Mouse (Mus musculus): Measurements from ENCODE around the gene Nrxn3. TPM values are rescaled to one million over a fixed set of nuclear protein-coding genes. Genes with fewer than 3 reads are reported as not detected.
A peak's percentile ranks its signal among the peaks of the same experiment; 100 is the strongest.

Gene Nrxn3
- polyA plus RNA-seq, 1 experiment from 2014 or later, result 87.0 TPM

DNA sequence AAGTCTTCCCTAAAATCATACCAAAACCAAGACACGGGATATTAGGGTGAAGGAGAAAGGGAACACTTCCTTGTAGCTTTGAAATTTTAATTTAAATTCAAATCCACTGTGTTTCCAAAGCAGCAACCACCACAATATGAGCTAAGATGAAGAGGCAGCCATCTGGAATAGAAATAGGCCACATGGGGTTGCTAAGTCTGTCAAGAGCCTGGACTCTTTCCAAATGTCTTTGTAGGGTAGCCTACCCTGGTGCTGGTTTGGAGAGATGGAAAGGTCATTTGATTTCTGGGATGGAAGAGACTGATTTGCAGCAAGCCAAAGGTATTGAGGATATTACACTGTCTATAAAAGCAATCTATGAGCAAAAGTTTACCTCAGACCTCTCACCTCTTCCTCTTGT is 539.6 kb downstream of the Nrxn3 start:
- Histone ChIP-seq H3K36me3 (ENCODE audit: control insufficient read depth, insufficient read depth, low read length) (peaks cover 2% of the 10 kb centered on the region; the same call in 1 of the 2 replicates), H3K27me3 (ENCODE audit: control insufficient read depth, insufficient read depth, low read depth, low read length) (no peaks in the 10 kb centered on the region), H3K4me2 (ENCODE audit: low read length) (no peak overlapping the region), H3K9me3 (replicated peaks; ENCODE audit: control insufficient read depth, low read length, poor library complexity, severe bottlenecking) (no peaks in the 10 kb centered on the region), H3K9ac (ENCODE audit: low read depth, low read length) (no peak overlapping the region), H3K4me3 (ENCODE audit: low read depth, low read length) (no peak overlapping the region), H3K4me1 (ENCODE audit: control insufficient read depth, insufficient read depth, low read length) (peaks cover 9% of the 10 kb centered on the region), H3K27ac (ENCODE audit: low read length) (no peak overlapping the region)
- no peak for ATAC-seq
- 70% methylated on average over 1 of the region's 1 CpGs for WGBS

DNA sequence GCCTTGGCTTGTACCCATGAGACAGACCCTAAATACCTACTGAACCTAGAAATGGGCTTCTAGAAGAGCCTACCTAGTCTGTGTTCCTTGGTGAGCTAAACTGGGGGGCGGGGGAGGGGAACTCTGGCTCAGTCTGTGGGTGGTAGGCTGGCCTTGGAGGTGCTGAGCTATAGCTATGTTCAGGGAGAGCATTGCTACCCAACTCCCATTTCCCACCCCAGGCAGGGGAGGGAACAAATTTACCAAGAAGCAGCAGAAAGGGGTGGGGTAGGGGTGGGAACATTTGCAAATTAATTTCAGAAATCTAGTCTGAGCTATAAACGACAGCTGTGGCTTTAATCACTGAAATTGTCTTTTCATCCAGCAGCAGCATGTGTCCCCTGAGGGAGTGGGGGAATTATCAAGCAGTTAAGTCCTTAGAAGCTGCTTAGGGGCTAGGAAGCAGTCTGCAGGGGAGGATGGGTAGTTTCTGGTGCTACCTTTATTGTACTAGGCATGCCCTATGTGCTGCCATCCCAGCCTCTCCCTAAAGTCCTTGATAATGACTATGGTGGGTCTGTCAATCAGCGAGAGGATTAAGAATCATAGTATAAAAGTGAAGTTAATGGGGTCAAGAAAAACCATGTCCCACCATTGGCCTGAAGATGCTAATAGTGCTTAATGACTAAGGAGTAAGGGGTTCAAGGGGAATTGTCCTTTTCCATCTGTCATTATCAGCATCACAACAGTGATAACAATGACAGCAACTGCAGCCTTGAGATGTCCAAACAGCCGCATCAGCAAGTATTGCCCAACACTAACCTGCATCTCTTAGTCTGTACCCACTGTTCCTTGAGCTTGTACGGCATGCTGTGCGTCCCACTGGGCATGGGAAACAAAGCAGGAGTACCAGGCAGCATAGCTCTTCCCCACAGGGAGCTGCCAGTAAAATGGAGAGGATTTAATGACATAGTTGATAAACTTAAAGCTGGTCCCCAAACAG is 560.0 kb downstream of the Nrxn3 start:
- Histone ChIP-seq H3K27me3 (ENCODE audit: control insufficient read depth, insufficient read depth, low read depth, low read length) (no peaks in the 10 kb centered on the region), H3K36me3 (ENCODE audit: control insufficient read depth, insufficient read depth, low read length) (no peaks in the 10 kb centered on the region), H3K4me3 (ENCODE audit: low read depth, low read length) (no peak overlapping the region), H3K9ac (ENCODE audit: low read depth, low read length) (no peak overlapping the region), H3K4me2 (ENCODE audit: low read length) (no peak overlapping the region), H3K27ac (ENCODE audit: low read length) (no peak overlapping the region), H3K4me1 (ENCODE audit: control insufficient read depth, insufficient read depth, low read length) (peaks cover 4% of the 10 kb centered on the region), H3K9me3 (replicated peaks; ENCODE audit: control insufficient read depth, low read length, poor library complexity, severe bottlenecking) (no peaks in the 10 kb centered on the region)
- WGBS, result 45% methylated on average over 6 of the region's 6 CpGs
- 0 out of 2 replicates have a peak, but pooled peaks have one; percentile 71 for ATAC-seq

DNA sequence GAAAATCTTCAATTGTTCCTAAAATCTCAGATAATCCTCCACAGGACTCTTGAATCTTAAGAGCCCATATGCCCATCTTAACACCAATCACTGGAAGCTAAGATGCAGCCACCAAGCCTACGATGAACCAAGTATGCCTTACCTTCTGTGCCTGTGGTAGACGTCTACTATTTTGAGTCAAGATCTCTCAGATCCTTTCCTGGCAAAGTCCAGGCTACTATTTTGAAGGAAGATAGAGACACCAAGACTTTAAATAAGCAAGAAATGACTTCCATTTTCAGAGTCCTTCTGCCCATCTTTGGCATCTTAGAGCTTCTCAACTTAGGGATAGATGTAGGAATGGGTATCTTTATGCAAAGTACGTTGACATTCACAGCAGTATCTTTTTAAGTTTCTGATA is 561.7 kb downstream of the Nrxn3 start:
- Histone ChIP-seq H3K27me3 (ENCODE audit: control insufficient read depth, insufficient read depth, low read depth, low read length) (no peaks in the 10 kb centered on the region), H3K4me1 (ENCODE audit: control insufficient read depth, insufficient read depth, low read length) (peaks cover 7% of the 10 kb centered on the region), H3K4me3 (ENCODE audit: low read depth, low read length) (no peak overlapping the region), H3K4me2 (ENCODE audit: low read length) (no peak overlapping the region), H3K9ac (ENCODE audit: low read depth, low read length) (no peak overlapping the region), H3K27ac (ENCODE audit: low read length) (no peak overlapping the region), H3K36me3 (ENCODE audit: control insufficient read depth, insufficient read depth, low read length) (no peaks in the 10 kb centered on the region), H3K9me3 (replicated peaks; ENCODE audit: control insufficient read depth, low read length, poor library complexity, severe bottlenecking) (no peaks in the 10 kb centered on the region)
- no peak for ATAC-seq
- 93% methylated on average over 3 of the region's 3 CpGs for WGBS

DNA sequence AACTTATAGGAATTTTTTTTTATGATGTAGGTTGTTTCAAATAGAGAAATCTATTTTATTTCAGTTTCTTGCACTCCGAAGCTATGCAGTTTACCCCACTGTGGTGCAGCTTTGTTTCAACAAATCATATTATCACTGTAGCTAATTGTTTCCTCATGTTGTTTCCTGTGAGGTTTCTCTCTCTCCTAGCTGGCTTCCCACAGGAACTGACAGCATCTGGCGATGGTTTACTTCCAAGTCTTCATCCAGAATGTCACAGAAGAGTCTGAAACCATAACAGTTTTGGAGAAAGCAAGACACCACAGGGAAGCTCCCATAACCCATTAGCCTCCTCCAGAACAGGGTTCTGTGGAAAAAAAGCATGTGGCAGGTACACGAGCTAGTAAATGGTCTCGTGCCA is 564.4 kb downstream of the Nrxn3 start:
- 80% methylated on average over 4 of the region's 4 CpGs for WGBS
- H3K4me2 ChIP-seq (ENCODE audit: low read length), result no peak overlapping the region
- no peaks in the 10 kb centered on the region for H3K9me3 ChIP-seq (replicated peaks; ENCODE audit: control insufficient read depth, low read length, poor library complexity, severe bottlenecking)

DNA sequence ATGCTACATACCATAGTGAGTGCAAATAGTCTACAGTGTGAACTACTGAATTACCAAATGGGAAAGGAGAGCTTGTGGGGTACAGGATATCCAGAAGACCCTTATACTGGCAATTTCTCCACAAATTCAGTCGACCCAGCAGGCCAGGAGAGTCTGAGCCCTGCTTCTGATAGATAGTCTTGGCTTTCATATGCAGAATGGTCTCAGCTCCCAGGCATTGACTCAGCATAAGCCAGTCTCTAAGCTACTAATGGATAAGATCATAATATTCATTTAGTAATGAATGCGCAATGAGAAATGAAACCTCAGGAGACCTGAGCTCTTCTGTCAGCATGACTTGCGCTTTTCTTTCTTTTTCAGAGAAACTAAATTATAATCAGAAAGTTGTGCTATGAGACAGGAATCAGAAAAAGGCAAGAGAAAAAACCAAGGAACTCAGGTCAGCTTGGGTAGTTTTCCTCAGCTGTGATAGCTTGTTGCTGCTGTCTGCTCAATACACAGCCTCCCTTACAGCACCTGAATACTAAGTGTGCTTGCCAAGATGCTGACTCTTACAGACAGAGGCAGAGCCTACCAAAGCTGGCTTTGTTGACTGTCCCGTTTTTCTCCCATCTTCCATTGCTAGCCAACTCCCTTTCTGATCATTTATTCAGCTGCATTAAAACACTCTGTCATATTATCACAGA is 567.1 kb downstream of the Nrxn3 start:
- peak; percentile 95 for ATAC-seq
- 38% methylated on average over 4 of the region's 4 CpGs for WGBS
- Histone ChIP-seq H3K4me3 (ENCODE audit: low read depth, low read length) (no peak overlapping the region), H3K4me1 (ENCODE audit: control insufficient read depth, insufficient read depth, low read length) (peaks cover 19% of the 10 kb centered on the region), H3K4me2 (ENCODE audit: low read length) (no peak overlapping the region), H3K27me3 (ENCODE audit: control insufficient read depth, insufficient read depth, low read depth, low read length) (no peaks in the 10 kb centered on the region), H3K27ac (ENCODE audit: low read length) (peak overlapping the region; percentile 18), H3K9me3 (replicated peaks; ENCODE audit: control insufficient read depth, low read length, poor library complexity, severe bottlenecking) (no peaks in the 10 kb centered on the region), H3K36me3 (ENCODE audit: control insufficient read depth, insufficient read depth, low read length) (no peaks in the 10 kb centered on the region), H3K9ac (ENCODE audit: low read depth, low read length) (no peak overlapping the region)

More for the DNA sequence above, 564.4 kb downstream of the Nrxn3 start:
- ATAC-seq, result no peak
- H3K36me3 ChIP-seq (ENCODE audit: control insufficient read depth, insufficient read depth, low read length), result no peaks in the 10 kb centered on the region
- no peak overlapping the region for H3K4me3 ChIP-seq (ENCODE audit: low read depth, low read length)
- no peaks in the 10 kb centered on the region for H3K27me3 ChIP-seq (ENCODE audit: control insufficient read depth, insufficient read depth, low read depth, low read length)
- no peak overlapping the region for H3K9ac ChIP-seq (ENCODE audit: low read depth, low read length)
- H3K27ac ChIP-seq (ENCODE audit: low read length), result no peak overlapping the region
- H3K4me1 ChIP-seq (ENCODE audit: control insufficient read depth, insufficient read depth, low read length), result peaks cover 24% of the 10 kb centered on the region

DNA sequence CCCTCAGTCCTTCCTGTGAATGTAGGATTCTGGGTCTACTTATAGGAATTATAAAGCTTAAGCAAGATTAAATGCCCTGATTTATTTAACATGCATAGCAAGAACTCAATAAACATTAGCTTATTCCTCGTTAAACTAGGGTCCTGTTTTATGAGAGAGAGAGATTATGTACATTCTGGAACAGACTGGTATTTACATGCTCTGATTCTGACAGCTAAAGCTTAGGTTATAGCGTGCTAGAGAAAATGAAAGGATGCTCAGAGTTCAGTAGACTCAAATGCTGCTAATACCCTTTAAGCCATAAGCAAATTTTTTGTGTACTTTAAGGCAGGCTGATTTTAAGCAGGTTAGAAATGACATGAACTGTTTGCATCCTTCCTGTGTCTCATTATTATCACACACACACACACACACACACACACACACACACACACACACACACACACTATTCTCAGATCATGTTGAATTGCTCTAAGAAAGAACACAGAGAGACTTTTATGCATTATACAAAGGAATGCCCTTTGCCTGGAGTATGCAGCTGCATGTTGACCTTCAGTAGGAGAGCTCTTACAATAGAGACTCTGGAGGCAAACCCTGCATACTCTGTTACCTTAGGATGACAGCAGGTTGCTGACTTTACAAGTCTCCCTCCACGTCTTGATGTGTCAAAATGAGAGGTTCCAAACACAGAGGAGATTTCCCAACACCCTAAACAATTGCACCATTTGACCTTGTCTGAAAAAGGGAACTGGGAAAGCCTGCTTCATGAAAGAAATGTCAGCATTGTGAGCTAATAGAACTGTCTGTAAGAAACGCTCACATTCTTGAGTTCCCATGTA is 568.3 kb downstream of the Nrxn3 start:
- H3K9me3 ChIP-seq (replicated peaks; ENCODE audit: control insufficient read depth, low read length, poor library complexity, severe bottlenecking), result no peaks in the 10 kb centered on the region
- WGBS, result 15% methylated on average over 4 of the region's 4 CpGs
- no peak overlapping the region for H3K4me3 ChIP-seq (ENCODE audit: low read depth, low read length)
- H3K4me2 ChIP-seq (ENCODE audit: low read length), result no peak overlapping the region
- peak; percentile 52; the same call in 1 of the 2 replicates for ATAC-seq
- H3K4me1 ChIP-seq (ENCODE audit: control insufficient read depth, insufficient read depth, low read length), result peaks cover 19% of the 10 kb centered on the region
- no peaks in the 10 kb centered on the region for H3K27me3 ChIP-seq (ENCODE audit: control insufficient read depth, insufficient read depth, low read depth, low read length)
- no peaks in the 10 kb centered on the region for H3K36me3 ChIP-seq (ENCODE audit: control insufficient read depth, insufficient read depth, low read length)
- peak overlapping the region; percentile 18; the same call in 1 of the 2 replicates for H3K27ac ChIP-seq (ENCODE audit: low read length)
- H3K9ac ChIP-seq (ENCODE audit: low read depth, low read length), result no peak overlapping the region

DNA sequence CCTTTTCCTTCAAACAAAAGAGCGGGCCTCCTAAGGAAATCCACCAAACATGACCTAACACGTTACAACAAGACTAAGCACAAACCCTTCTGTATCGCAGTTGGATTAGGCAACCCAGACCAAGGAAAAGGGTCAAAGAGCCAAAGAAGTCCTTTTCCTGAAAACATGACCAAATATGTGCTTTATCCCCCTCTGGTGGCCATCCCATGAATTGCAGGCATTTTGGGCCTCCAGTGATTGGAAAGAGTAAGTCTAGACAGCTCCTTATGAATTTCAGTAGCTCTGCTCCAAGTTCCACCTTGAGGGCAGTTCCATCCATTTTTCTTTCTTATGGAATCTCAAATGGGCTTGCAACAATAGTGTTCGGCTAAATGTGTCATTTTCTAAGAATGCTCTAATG is 579.3 kb downstream of the Nrxn3 start:
- Histone ChIP-seq H3K36me3 (ENCODE audit: control insufficient read depth, insufficient read depth, low read length) (no peaks in the 10 kb centered on the region), H3K9ac (ENCODE audit: low read depth, low read length) (no peak overlapping the region), H3K4me3 (ENCODE audit: low read depth, low read length) (no peak overlapping the region), H3K4me2 (ENCODE audit: low read length) (no peak overlapping the region), H3K4me1 (ENCODE audit: control insufficient read depth, insufficient read depth, low read length) (no peaks in the 10 kb centered on the region), H3K27ac (ENCODE audit: low read length) (no peak overlapping the region), H3K9me3 (replicated peaks; ENCODE audit: control insufficient read depth, low read length, poor library complexity, severe bottlenecking) (no peaks in the 10 kb centered on the region), H3K27me3 (ENCODE audit: control insufficient read depth, insufficient read depth, low read depth, low read length) (no peaks in the 10 kb centered on the region)
- 0 out of 2 replicates have a peak, but pooled peaks have one; percentile 45 for ATAC-seq
- WGBS, result 44% methylated on average over 4 of the region's 4 CpGs

DNA sequence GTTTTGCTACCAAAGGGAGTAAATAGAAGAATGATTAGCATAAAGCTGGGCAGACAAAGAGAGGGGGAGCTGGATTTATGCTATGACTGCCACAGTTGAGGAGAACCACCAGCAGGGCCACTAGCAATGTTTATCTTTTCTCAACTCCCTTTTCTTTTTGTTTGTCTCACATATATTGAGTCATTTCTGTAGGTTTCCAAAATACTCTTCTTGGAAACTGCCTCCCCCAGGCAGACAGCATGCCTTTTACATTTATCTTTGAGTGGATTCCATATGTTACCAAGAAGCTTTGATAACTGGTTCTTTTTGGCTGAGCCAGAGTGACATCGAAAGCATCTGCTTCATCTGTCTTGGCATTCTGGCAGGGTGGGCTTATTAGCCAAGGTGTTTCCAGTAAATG is 587.5 kb downstream of the Nrxn3 start:
- 100% methylated on average over 1 of the region's 1 CpGs for WGBS
- no peaks in the 10 kb centered on the region for H3K4me1 ChIP-seq (ENCODE audit: control insufficient read depth, insufficient read depth, low read length)
- H3K4me3 ChIP-seq (ENCODE audit: low read depth, low read length), result no peak overlapping the region
- H3K36me3 ChIP-seq (ENCODE audit: control insufficient read depth, insufficient read depth, low read length), result no peaks in the 10 kb centered on the region
- H3K4me2 ChIP-seq (ENCODE audit: low read length), result no peak overlapping the region
- no peak overlapping the region for H3K27ac ChIP-seq (ENCODE audit: low read length)
- no peaks in the 10 kb centered on the region for H3K9me3 ChIP-seq (replicated peaks; ENCODE audit: control insufficient read depth, low read length, poor library complexity, severe bottlenecking)
- no peak for ATAC-seq
- H3K9ac ChIP-seq (ENCODE audit: low read depth, low read length), result no peak overlapping the region
- H3K27me3 ChIP-seq (ENCODE audit: control insufficient read depth, insufficient read depth, low read depth, low read length), result no peaks in the 10 kb centered on the region
